Mouse (Mus musculus) heart, embryonic 11.5 days (tissue): ENCODE data around the gene Srsf10. TPM values are rescaled to one million over a fixed set of nuclear protein-coding genes. Genes with fewer than 3 reads are reported as not detected.
A peak's percentile ranks its signal among the peaks of the same experiment; 100 is the strongest.

Experiments used
- ATAC-seq: fragments of 200-750 bp; cut with Nextera tagmentation; replicated peaks from 2 replicates; pipeline ENCODE4 v1.8.0; 2017; ENCODE audit warnings: moderate library complexity; ENCODE audit not compliant: insufficient number of reproducible peaks, low FRiP score, low TSS enrichment
- H3K27ac ChIP-seq: fragments of 300-500 bp; sonication (generic); 2 replicates; pipeline ENCODE4 v1.5.1; 2014; ENCODE audit warnings: mild to moderate bottlenecking, low read depth, low read length
- H3K27me3 ChIP-seq: fragments of 300-500 bp; sonication (generic); 2 replicates; pipeline ENCODE4 v1.6.1; 2014; ENCODE audit warnings: mild to moderate bottlenecking, low read length, mixed read lengths; ENCODE audit not compliant: control insufficient read depth, insufficient read depth
- H3K36me3 ChIP-seq: fragments of 300-500 bp; sonication (generic); 2 replicates; pipeline ENCODE4 v1.6.1; 2014; ENCODE audit warnings: mild to moderate bottlenecking, low read length, moderate library complexity, mixed read lengths; ENCODE audit not compliant: control insufficient read depth, insufficient read depth
- H3K4me1 ChIP-seq: fragments of 300-500 bp; sonication (generic); 2 replicates; pipeline ENCODE4 v1.6.1; 2014; ENCODE audit warnings: low read length; ENCODE audit not compliant: control insufficient read depth, insufficient read depth
- H3K4me2 ChIP-seq: fragments of 300-500 bp; sonication (generic); 2 replicates; pipeline ENCODE4 v1.6.1; 2014; ENCODE audit warnings: mild to moderate bottlenecking, moderate library complexity
- H3K4me3 ChIP-seq: fragments of 300-500 bp; sonication (generic); 2 replicates; pipeline ENCODE4 v1.5.1; 2014; ENCODE audit warnings: low read depth, low read length
- H3K9ac ChIP-seq: fragments of 300-500 bp; sonication (generic); 2 replicates; pipeline ENCODE4 v1.6.1; 2014; ENCODE audit warnings: mild to moderate bottlenecking, low read depth, low read length, moderate library complexity
- H3K9me3 ChIP-seq: fragments of 300-500 bp; sonication (generic); replicated peaks from 2 replicates; pipeline ENCODE4 v1.6.1; 2016; ENCODE audit warnings: low read length; ENCODE audit not compliant: control insufficient read depth
- WGBS: fragments of 180-500 bp; shearing (Covaris S2); extraction: QIAGEN DNeasy Blood & Tissue Kit; methylation state at CpG from one replicate; pipeline ENCODE4 v1.1.7; 2014; ENCODE audit not compliant: insufficient replicate concordance; 5-methylcytosine and 5-hydroxymethylcytosine counted together
- polyA plus RNA-seq: library from polyadenylated mRNA; unstranded; fragments of >200 nt; fragmentation: Nextera tagmentation; extraction: Ambion mirVana; gene quantifications from 2 replicates; pipeline ENCODE4 v1.2.1, GENCODE M21; 2014

The Srsf10 gene
- polyA plus RNA-seq, 1 experiment from 2014 or later, result 202 TPM

DNA sequence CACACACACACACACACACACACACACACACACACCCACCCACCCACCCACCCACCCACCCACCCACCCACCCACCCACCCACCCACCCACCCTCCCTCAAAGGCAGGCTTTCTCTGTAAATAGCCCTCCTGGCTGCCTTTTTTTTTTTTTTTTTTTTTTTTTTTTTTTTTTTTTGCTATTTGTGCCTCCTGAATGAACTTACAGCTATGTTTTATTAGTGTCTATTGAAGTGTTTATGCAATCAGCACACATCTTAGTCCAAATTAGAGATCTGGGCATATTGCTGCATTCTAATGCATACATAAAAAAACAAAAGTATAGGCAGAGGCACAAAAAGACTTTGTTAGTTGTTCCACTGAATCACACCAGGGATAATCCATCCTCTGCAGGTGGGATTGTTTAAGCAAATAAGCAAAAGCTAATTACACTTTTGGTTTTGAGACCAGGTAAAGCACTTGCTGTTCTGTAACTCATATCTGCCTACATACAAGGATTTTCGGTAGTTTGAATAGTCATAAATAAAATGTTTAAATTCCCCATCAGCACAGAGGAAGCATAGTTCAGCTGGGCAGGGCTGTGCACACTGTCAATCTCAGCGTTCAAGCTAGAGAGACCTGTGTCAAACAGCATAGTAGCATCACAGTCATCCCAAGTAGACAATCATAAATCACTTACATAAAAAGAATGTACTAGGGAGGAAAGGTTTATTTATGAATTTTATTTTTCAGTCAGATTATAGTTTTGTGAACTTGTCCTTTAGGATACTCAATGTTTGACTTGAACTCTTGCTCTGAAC lies 14.9 kb downstream of the Srsf10 start:
- no peak overlapping the region for H3K9ac ChIP-seq
- ATAC-seq, result no peak
- no peak overlapping the region for H3K4me3 ChIP-seq
- H3K36me3 ChIP-seq, result peaks cover 14% of the 10 kb centered on the region
- H3K27ac ChIP-seq, result no peak overlapping the region
- no peaks in the 10 kb centered on the region for H3K27me3 ChIP-seq
- H3K9me3 ChIP-seq, result no peaks in the 10 kb centered on the region
- 69% methylated on average over 2 of the region's 2 CpGs for WGBS
- peak overlapping the region; percentile 12 for H3K4me2 ChIP-seq
- peaks cover 23% of the 10 kb centered on the region for H3K4me1 ChIP-seq

DNA sequence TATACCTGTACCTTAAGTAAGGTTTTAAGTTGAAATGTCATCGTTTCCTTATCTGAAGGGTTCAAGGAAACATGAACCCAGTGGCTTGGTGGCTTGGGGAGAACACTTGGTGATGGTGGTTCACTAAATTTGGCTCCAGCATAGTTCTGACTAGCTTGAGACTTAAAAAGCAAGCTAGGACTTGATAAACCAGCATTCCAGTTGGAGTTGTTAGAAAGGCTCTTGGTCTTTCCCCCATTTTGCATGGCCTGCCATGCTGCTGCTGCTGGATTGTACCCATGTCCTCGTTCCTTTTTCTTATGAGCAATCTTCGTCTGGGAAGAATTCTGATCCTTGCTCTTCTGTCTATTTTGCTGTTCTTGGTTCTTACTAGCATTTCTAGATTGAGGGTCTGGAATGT lies 16.5 kb downstream of the Srsf10 start:
- Histone ChIP-seq H3K4me3 (peak overlapping the region; percentile 75), H3K9ac (peak overlapping the region; percentile 95), H3K4me2 (peak overlapping the region; percentile 77), H3K27ac (peak overlapping the region; percentile 41), H3K4me1 (peaks cover 38% of the 10 kb centered on the region), H3K27me3 (no peaks in the 10 kb centered on the region), H3K9me3 (no peaks in the 10 kb centered on the region), H3K36me3 (peaks cover 11% of the 10 kb centered on the region)
- WGBS, result 49% methylated on average over 3 of the region's 3 CpGs
- ATAC-seq, result no peak

DNA sequence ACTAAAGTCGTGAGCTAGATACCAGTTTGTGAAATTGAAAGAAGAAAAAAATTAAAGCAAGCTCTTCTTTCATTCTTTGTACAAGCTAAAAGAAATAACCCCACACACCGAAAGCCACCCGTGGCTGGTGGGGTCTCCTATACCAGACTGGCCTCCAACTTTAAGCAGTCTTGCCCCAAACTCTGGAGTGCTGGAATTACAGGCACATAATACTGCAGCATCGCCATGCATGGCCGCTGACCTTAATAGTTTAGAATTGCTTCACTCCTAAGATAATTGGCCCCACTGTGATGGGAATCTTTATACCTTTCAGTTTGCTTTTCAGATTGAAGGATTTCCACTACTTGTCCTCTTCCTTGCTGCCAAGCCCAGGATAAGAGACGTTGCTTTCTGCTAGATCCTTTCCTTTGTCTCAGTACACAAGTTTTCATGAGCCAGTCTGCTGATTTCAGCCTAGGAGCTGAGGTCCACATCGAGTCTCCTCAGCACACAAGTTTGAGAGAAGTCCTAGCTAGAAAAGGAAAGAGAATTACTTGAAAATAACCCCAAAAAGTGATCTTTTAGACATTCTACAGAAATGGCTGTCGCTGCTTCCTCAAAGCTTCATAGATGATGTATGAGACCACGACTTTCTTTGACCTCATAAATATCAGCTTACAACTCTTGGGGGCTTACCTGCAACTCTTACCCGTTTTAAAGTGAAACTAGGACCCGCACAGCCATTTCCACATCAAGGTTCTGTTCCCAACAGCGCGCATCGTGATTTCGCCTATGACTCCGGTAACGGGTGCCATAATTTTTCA lies 17.2 kb downstream of the Srsf10 start:
- Histone ChIP-seq H3K4me2 (peak overlapping the region; percentile 77), H3K27ac (peak overlapping the region; percentile 100), H3K4me3 (peak overlapping the region; percentile 75), H3K36me3 (peaks cover 11% of the 10 kb centered on the region), H3K9me3 (no peaks in the 10 kb centered on the region), H3K4me1 (peaks cover 40% of the 10 kb centered on the region), H3K9ac (peak overlapping the region; percentile 95), H3K27me3 (no peaks in the 10 kb centered on the region)
- 12% methylated on average over 17 of the region's 17 CpGs for WGBS
- ATAC-seq, result no peak

DNA sequence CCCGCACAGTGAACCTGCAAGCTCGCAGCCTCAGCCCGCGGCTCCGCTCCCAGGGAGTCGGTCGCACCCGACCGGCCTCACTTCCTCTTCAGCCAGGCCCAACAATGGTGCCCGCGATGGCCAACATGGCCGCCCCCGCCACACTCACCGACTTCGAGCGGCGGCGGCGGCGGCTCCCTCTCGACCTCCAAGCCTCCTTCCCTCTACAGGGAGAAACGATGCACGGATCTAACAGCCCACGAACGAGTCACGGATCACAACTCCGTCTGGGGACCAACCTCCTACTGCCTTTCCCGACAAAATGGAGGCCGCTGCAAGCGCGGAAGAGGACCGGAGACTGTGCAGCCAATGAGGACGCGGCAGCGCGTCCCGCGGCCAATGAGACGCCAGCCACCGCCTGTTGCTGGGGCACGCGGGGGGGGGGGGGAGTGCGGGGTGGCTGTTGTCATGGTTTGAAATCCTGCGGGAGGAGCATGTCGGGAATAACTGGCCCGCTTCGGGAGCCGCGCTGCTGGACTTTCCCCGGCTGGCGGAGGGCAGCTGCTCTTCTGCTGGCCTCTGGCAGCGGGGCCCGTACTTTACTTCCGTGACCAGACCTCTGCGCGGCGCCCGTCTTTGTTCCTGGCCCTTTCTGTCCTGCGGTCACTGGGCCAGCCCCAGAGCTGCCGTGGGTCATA lies 18.1 kb downstream of the Srsf10 start, which contains the start of gene Pnrc2:
Pnrc2 (minus strand) TSS at position 325 of the 677 bp plus-strand sequence.
- peak; percentile 93 for ATAC-seq
- Histone ChIP-seq H3K9ac (peak within 1 kb of the TSS; percentile 95), H3K27ac (peak within 1 kb of the TSS; percentile 100), H3K4me3 (peak within 1 kb of the TSS; percentile 75), H3K27me3 (no peaks in the 10 kb centered on the region), H3K4me1 (peaks cover 40% of the 10 kb centered on the region), H3K9me3 (no peaks in the 10 kb centered on the region), H3K4me2 (peak within 1 kb of the TSS; percentile 77), H3K36me3 (peaks cover 11% of the 10 kb centered on the region)
- WGBS, result under 1% methylated on average over 55 of the region's 60 CpGs

DNA sequence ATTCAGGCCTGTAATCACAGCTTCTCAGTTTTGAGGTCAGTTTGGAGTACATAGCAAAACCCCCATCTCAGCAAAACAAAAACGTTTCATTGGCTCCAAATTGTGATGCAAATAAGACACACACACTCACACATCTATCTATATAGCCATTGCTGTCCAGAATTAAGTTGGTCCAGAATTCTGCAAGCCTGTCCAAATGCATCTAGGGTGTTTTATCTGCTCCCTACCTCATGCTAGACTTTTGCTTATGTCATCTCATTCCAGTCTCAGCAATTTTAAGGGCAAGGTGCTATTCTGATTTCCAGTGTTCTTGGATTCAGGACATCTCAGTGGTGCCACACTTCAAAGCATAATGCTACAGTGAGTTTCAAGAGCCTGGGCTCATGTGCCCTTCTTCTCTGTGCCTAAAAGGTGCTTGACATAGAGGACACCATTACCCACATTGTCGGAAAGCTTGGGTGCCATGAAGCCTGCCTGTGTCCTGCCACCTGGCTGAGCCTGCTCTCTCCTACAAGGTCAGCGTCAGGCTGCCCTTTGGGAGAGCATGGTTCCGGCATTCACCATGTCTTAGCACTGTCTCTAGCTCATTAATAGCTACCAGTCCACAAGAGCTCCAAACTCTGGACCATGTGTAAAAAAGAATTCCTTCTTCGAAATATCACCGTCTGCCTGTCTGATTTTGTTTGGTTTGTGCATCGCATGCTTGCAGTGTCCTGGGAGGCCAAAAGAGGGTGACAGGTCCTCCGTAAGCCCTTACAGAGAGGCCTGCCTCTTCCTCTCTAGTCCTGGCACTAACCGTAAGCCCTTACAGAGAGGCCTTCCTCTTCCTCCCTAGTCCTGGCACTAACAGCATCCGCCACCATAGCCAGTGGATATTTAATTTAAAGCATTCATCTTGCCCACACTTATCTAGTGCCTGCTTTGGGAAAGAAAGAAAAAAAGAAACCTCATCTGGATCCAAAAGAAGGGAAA lies 19.3 kb downstream of the Srsf10 start:
- Histone ChIP-seq H3K27ac (peak overlapping the region; percentile 100), H3K4me1 (peaks cover 40% of the 10 kb centered on the region), H3K27me3 (no peaks in the 10 kb centered on the region), H3K4me3 (no peak overlapping the region), H3K36me3 (peaks cover 11% of the 10 kb centered on the region), H3K4me2 (peak overlapping the region; percentile 77), H3K9me3 (no peaks in the 10 kb centered on the region), H3K9ac (peak overlapping the region; percentile 95)
- ATAC-seq, result no peak
- WGBS, result 85% methylated on average over 10 of the region's 10 CpGs

DNA sequence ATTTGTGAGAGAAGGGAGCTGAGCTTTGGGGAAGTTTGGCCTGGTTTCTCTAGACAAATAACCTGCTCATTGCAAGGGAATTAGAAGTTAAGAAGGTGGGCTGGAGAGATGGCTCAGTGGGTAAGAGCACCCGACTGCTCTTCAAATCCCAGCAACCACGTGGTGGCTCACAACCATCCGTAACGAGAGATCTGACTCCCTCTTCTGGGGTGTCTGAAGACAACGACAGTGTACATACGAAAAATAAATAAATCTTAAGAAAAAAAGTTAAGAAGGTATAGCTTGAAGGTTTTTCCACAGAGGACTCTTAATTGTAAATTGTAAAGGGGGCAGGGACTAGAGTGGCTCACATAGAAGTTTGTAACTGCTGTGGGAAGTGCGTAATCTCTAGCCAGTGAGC lies 20.0 kb downstream of the Srsf10 start:
- no peaks in the 10 kb centered on the region for H3K9me3 ChIP-seq
- peaks cover 40% of the 10 kb centered on the region for H3K4me1 ChIP-seq
- no peaks in the 10 kb centered on the region for H3K27me3 ChIP-seq
- no peak for ATAC-seq
- H3K27ac ChIP-seq, result peak overlapping the region; percentile 80
- peak overlapping the region; percentile 65 for H3K4me2 ChIP-seq
- peaks cover 11% of the 10 kb centered on the region for H3K36me3 ChIP-seq
- WGBS, result 38% methylated on average over 7 of the region's 7 CpGs
- H3K4me3 ChIP-seq, result no peak overlapping the region
- H3K9ac ChIP-seq, result peak overlapping the region; percentile 66

DNA sequence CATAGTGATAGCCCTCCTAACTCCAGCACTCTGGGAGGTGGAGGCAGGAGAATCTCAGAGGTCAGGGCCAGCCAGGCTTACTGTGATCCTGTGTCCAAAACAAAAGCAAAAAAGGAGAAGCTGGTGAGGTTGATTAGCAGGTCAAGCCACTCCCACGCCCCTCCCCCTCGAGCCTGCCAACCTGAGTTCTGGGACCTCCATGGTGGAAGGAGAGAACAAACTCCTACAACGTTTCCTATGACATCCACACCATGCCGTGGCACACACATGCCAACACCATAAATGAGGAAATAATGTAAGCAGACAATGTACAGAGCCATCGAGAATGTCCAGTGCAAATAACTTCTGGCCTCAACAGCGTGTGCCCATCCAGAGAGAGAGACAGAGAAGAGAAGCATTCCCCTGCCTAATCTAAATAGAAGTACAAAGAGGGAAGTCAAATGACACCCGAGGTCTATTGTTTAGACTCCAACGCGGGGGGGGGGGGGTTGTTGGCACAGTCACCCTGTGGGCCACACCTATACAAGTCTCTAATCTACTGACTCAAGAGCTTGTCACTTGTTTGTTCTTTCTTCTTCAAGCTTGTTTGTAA lies 20.5 kb downstream of the Srsf10 start:
- no peak for ATAC-seq
- Histone ChIP-seq H3K9ac (peak overlapping the region; percentile 66), H3K9me3 (no peaks in the 10 kb centered on the region), H3K27me3 (no peaks in the 10 kb centered on the region), H3K27ac (peak overlapping the region; percentile 80), H3K4me3 (peak overlapping the region; percentile 31), H3K4me1 (peaks cover 40% of the 10 kb centered on the region), H3K4me2 (peak overlapping the region; percentile 65), H3K36me3 (peaks cover 11% of the 10 kb centered on the region)
- WGBS, result 6% methylated on average over 9 of the region's 9 CpGs
